Mouse (Mus musculus): Measurements from ENCODE around the gene Cenpt. TPM values are rescaled to one million over a fixed set of nuclear protein-coding genes. Genes with fewer than 3 reads are reported as not detected.
"Not testable (repeated sequence)": the region's sequence is repeated elsewhere in the genome, so short reads cannot be mapped to it uniquely, and the experiment has no call there.

Gene Cenpt
- total RNA-seq, 1 experiment from 2014 or later, result 16.9 TPM

DNA sequence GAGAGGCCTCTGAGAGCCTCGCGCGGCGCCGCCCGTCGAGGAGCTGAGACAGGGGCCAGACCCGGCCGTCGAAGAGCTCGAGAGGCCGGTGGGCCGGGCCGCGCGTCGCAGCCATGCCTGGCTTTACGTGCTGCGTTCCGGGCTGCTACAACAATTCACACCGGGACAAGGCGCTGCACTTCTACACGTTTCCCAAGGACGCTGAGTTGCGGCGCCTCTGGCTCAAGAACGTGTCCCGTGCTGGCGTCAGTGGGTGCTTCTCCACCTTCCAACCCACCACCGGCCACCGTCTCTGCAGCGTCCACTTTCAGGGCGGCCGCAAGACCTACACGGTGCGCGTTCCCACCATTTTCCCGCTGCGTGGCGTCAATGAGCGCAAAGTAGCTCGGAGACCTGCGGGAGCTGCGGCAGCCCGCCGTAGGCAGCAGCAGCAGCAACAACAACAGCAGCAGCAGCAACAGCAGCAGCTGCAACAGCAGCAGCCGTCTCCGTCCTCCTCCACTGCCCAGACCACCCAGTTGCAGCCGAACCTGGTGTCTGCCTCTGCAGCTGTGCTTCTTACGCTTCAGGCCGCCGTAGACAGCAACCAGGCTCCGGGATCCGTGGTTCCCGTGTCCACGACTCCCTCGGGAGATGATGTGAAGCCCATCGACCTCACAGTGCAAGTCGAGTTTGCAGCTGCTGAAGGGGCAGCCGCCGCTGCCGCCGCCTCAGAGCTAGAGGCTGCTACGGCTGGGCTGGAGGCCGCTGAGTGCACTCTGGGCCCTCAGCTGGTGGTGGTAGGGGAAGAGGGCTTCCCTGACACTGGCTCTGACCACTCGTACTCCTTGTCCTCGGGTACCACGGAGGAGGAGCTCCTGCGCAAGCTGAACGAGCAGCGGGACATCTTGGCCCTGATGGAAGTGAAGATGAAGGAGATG is 2.4 kb upstream of the Cenpt start:
- no peak for ATAC-seq (replicated peaks; ENCODE audit: low read depth, poor library complexity, severe bottlenecking)

DNA sequence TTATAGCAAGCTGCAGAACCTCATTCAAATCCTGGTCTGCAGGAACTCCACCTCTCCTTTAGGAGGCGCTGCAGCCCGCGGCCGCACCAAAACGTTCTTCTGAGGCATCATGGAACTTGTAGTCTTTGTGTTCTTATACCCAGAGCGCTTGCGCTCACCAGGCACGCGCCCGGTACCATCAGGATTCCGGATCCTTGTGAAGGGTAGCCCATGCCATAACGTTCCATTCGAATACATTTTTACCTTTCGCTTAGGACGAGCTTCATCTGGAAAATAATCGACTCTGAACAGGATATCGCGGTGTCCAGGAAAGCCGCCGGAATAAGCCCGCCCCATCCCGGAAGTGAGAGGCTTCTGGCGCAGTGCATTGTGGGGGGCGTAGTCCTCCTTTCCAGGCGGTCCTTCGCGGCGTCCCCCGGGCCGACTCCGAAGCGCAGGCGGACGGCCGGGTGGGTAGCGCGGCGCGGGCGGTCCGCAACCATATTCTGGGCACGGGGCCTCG is 1.7 kb upstream of the Cenpt start, which contains the start of gene Thap11:
TSS of gene Thap11 (plus strand) at position 418 of the 502 bp plus-strand sequence.
- ATAC-seq (replicated peaks; ENCODE audit: low read depth, poor library complexity, severe bottlenecking), result peak; percentile 64

DNA sequence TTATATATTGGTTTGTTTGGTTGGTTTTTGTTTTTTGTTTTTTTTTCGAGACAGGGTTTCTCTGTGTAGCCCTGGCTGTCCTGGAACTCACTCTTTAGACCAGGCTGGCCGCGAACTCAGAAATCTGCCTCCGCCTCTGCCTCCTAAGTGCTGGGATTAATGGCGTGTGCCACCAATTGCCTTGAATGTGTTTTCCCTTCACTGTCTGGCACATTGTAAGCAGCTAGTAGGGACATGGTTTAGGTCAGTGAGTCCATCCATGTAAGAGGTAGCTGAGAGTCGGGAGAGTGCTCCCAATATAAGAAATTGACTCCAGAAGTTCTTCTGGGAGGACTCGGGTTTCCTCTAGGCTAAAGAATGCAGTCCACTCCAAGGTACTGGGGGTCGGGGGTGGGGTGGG is 1.2 kb upstream of the Cenpt start:
- no peak for ATAC-seq (replicated peaks; ENCODE audit: low read depth, poor library complexity, severe bottlenecking)

DNA sequence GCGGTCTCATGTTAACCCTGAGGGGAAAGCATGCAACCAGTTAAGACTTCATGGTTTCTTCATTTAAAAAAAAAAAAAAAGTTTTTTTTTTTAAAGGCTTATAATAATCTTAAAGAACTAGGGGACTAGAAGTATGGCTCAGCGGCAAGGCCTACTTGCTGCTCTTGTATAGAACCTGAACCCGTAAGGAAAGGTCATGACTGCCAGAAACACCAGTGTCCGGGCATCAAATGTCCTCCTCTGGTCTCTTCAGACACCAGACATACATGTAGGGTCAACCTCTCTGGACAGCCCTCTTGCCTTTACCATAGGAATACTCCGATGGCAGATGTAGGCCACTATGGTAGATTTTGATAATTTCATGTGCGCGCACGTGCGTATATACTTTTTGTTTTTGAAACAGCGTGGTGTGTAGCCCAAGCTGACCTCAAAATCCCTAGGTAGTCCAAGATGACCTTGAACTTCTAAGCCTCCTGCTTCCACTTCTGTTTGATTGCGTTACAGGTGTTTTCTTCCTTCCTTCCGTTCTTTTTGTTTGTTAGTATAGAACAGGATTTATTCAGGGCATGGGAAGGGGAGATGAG is 840 bp downstream of the Cenpt start:
- no peak for ATAC-seq (replicated peaks; ENCODE audit: low read depth, poor library complexity, severe bottlenecking)

DNA sequence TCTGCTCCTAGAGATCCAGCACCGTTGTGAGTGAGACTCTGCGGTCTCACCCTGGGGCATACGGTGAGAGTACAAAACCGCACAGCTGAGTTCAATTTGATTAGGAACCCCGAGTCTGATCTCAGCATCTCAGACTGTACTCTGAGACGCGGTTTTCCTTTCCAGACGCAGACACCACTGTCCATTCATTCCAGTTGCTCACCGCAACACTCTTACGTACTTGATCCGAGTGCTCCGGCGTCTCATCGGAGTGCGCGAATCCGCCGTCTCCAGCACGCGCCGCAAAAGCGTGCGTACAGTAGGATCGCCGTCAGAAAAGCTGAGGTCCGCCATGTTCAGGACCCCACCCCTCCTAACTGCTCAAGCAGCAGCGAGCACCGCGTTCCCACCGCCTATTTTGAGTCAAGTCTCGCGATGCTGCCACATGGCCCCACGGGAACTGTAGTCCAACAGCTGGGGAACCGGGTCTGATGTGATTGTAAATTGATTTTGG is 1.4 kb downstream of the Cenpt start:
- peak; percentile 82 for ATAC-seq (replicated peaks; ENCODE audit: low read depth, poor library complexity, severe bottlenecking)

DNA sequence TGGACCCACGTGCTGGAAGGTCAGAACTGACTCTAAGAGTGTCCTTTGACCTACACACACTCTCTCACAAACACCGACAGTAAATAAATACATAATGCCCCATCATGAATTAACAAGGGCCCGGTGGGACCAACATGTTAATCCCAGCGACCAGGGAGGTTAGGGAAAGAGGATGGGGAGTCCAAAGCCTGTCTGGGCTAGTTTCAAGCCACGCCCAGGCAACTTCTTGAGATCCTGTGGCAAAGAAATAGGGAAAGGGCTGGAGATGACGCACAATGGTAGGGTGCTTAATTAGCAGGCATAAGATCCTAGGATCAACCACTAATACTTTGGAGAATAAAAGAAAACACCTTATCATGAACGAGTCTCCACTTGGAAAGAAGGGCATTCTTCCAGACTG is 2.5 kb downstream of the Cenpt start:
- no peak for ATAC-seq (replicated peaks; ENCODE audit: low read depth, poor library complexity, severe bottlenecking)

DNA sequence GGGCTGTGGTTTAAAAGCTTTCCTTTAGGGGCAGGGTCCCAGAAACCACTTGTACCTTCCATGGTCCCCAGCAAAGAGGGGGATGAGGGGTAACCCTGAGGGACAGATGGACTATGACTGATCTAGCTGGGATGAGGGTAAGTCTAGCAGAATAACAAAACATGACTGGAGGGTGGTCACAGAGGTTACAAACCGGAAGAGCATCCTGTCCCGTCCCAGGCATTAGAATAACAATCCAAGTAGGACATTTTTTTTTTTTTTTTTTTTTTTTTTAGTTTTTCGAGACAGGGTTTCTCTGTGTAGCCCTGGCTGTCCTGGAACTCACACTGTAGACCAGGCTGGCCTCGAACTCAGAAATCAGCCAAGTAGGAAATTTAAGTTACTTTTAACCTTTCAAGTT is 3.1 kb downstream of the Cenpt start:
- no peak for ATAC-seq (replicated peaks; ENCODE audit: low read depth, poor library complexity, severe bottlenecking)

DNA sequence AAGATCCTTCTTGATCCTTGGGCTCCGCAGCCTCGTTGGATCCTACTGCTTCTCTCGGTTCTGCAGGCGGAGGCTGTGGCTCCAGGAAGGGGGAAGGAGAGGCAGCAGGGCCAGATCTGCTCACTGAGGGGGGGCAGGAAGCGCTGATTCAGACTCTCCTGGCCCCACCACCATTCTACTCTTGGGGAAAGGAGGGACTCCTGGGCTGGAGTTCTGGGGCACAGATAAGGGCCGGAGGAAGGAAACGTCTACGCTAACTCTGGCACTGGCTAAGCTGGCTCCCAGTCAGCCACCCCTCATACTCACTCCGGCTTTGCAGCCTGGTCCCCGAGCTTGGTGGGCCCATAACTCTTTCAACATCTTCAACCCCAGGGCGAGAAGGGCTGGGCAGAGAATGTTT is 6.4 kb downstream of the Cenpt start:
- peak; percentile 65 for ATAC-seq (replicated peaks; ENCODE audit: low read depth, poor library complexity, severe bottlenecking)

DNA sequence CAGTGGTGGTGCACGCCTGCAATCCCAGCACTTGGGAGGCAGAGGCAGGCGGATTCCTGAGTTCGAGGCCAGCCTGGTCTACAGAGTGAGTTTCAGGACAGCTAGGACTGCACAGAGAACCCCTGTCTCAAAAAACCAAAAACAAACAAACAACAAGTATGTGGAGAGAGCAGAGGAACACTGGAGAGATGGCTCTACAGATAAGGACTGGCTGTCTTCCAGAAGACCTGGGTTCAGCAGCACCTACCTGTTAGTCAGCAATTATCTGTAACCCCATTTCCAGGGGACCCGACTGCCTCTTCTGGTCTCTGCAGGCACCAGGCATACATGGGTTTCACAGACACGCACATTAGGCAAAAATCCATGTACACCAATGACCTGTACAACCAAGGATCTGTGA is 13.9 kb downstream of the Cenpt start:
- ATAC-seq (replicated peaks; ENCODE audit: low read depth, poor library complexity, severe bottlenecking), result no peak

DNA sequence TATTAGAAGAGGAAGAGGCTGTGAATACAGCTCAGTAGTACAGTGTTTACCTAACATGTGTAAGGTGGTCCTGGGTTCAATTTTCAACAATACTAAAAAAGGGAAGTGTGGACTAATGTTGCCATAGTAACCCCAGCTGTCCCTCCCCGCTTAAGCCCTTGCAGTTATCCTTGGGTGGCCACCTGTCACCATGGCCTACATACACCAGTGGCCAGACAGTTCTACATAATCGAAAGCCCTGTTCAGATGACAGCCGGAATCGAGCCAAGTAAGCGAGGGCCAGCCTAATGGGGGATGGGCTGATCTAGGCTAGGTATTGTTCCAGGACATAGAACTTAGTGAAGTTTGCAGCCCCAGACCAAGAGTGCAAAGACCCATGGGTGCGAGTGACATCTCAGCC is 16.1 kb downstream of the Cenpt start:
- ATAC-seq (replicated peaks; ENCODE audit: low read depth, poor library complexity, severe bottlenecking), result no peak

DNA sequence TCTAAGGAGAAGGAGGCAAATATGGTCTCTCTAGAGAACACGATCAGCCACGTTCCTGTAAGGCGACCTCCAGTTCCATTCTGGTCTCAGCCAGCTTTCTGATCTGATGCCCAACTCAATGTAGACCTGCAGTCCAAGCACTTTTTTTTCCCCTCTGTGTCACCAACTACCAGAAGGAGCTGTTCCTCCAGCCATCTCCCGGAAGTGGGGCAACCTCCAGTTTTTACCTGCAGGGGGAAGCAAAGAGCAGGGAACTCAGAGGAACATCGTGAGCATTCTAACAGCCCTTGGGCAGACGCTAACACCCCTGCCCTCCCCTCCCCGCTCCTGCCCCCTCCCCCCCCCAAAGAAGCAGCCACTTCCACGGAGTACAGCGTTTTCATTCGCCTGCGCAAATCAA is 17.8 kb downstream of the Cenpt start:
- ATAC-seq (replicated peaks; ENCODE audit: low read depth, poor library complexity, severe bottlenecking), result peak; percentile 96

DNA sequence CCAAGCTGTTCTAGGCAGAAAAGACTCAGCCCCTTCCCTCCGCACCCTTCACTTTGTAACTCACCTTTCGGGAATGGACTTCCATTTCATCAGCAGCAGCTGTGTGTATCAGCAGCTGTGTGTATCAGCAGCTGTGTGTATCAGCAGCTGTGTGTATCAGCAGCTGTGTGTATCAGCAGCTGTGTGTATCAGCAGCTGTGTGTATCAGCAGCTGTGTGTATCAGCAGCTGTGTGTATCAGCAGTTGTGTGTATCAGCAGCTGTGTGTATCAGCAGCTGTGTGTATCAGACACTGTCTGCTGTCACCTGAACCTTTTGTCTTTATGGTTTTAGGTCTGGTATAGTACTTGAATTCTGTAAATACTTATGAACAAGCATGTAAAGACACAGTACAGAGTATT is 19.3 kb downstream of the Cenpt start:
- not testable (repeated sequence) for ATAC-seq (replicated peaks; ENCODE audit: low read depth, poor library complexity, severe bottlenecking)

DNA sequence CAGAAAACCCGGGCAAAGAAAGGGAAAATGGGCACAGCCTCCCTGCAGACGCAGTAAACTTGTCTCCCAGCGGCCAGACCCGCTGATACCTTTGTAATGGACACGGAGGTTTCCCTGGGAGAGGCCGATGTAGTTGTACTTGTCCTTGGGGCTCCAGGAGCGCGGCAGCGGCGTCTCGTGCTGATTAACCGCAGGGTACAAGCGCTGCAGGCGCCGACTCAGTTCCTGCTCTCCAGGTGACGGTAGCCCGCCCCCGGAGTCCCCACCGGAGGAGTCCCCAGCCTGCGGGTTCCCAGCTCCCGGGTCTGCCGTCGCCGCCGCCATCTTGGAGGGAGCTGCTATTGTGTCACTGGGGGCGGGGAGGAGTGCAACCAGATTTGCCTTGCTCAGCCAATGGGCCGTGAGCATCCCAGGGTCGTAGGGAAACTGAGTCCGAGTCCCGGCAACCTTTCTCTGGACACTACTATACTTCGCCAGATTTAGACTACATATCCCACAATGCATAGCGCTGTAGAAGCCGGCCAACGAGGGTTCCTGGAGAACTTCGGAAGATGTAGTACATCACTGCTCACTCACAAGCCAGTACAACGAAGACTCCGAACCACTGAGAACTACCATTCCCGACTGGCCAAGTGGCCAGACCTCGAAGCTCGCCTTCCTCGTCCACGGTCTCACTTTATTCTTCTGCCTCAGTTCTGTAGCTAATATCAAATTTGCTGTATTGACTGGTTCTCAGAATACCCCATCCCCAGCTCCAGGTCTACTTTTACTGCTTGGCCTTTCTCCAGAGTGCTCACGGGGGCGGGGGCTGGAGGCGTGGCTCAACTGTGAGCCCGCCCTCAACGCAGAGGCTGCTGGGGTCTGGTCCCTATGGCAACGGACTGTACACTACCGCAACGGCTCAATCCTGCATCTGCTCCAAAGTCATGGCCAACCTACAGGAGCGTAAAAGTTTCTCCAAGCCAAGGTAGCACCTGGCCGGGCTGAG is 25.9 kb downstream of the Cenpt start, which contains the start of the genes Ranbp10 and Tsnaxip1:
TSS of gene Ranbp10 (minus strand) at position 490 of the 988 bp plus-strand sequence.
TSS of gene Tsnaxip1 (plus strand) at position 871 of the 988 bp plus-strand sequence.
- peak; percentile 93 for ATAC-seq (replicated peaks; ENCODE audit: low read depth, poor library complexity, severe bottlenecking)

DNA sequence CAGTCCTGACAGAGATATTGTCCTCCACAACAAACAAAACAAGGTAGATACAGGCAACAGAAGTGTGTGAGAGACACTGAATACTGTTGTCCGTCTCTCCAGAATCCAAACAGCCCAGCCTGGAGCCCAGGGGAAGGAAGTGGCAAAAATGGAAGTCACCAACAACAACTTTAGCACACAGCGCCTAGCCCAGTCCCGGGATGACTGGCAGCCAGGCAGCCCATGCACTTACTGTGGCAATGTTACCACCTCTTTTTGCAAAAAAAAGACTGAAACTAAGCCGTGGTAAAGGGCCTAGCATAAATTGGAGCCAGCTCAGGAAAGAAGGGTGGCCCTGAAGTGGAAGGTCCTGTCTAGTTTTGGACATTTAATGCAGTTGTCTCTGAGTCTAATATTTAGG is 26.7 kb downstream of the Cenpt start:
- no peak for ATAC-seq (replicated peaks; ENCODE audit: low read depth, poor library complexity, severe bottlenecking)

DNA sequence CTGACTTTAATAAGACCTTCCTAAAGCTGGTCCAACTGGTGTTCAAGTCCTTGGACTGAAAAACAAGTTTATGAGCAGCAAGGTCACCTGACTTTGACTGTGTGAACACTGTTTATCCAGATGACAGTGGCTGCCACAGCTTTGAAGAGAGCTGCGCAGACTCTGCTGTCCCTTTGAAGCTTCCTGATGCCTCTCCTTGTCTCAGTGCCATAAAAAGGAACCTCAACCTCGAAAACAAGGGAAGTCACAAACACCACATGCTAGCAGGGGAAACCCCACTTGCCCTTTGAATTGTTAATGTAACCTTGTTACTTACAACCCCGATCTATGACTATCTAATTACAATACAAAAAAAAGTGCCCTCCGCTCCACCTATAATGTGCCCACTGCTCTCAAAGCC is 27.6 kb downstream of the Cenpt start:
- ATAC-seq (replicated peaks; ENCODE audit: low read depth, poor library complexity, severe bottlenecking), result no peak

DNA sequence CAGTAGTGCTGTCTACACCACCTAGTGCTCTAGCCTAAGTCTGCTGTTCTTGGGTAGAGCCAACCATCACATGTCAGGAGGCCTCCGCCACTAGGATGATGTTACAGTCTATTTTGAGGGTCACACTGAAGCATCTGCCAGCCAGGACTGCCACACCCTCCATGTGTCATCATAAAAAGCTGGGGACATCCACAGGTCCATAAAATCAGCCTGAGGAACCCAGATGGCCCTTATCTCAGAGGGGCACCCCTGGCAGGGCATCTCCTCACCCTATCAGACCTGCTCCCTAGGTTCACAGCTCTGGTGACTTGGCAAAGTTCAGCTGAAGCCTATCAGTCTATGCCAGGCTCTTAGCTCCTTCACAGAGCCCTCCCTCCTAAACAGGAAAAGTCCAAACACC is 32.2 kb downstream of the Cenpt start:
- ATAC-seq (replicated peaks; ENCODE audit: low read depth, poor library complexity, severe bottlenecking), result peak; percentile 96

DNA sequence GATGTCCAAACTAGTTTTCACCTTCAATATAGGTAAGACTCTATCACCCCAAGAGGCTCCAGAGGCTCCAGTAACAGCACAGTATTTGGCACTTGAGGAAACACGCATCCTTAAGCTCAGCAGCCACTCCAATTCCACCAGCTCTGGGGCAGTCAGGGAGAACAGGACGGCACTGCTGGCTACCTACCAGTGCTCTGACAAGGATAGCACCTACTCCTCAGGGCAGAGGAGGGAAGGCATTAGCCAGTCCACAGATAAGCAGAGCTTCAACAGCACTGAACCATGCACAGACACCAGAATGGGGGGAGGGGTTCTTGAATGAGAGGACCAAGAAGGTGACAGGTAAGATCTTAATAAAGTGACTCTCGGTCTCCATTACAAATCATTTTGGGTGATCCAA is 33.4 kb downstream of the Cenpt start:
- no peak for ATAC-seq (replicated peaks; ENCODE audit: low read depth, poor library complexity, severe bottlenecking)

DNA sequence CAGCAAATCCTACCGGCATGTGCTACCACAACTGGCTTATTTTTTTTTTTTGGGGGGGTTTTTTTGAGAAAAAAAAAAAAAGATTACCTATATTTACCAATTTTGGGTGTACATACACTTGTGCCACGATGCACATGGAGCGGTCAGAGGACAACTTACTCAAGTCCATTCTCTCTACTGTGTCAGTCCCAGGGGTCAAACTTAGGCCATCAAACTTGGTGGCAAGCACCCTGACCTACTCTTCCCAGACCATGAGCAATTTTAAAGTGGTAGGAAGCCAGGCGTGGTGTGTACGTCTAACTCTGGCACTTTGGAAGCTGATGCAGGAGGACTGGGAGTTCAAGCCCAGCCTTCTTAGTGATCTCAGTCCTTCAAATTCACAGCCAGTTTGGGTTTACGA is 39.8 kb downstream of the Cenpt start:
- ATAC-seq (replicated peaks; ENCODE audit: low read depth, poor library complexity, severe bottlenecking), result no peak

DNA sequence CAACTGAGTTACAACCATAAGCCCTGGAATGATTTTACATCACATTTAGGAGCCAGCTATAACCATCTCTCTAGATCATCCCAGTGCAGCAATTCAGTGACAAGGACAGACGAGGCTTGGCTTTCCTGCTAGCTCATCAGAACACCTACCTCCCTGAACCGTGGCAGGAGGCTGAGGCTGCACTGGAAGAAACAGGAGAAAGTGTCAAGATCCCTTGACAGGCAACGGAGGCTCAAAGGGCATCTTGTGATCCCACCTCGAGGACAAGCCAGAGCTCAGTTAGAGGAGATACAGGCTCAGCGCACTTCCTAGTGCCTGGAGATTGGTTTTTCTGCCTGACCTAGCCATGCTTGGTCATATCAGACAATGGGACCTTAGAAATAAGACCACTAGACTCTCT is 40.6 kb downstream of the Cenpt start:
- no peak for ATAC-seq (replicated peaks; ENCODE audit: low read depth, poor library complexity, severe bottlenecking)

DNA sequence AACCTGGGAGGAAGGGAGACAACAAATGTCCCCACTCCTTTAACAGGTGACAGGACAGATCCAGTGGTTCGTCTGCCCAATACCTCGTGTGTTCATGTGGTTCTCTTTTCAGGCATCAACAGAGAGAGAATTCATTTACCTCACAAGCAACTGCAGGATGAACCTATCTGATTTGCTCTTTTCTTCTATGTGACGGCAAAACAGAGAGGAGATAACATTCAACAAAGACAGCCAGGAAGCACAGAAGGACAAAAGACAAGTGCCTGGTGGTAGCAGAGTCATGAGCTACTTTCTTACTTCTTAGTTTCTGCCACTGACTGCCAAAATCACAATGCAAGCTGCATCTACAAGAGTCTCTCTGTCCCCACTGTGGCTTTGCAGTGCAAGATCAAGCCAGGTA is 41.5 kb downstream of the Cenpt start:
- ATAC-seq (replicated peaks; ENCODE audit: low read depth, poor library complexity, severe bottlenecking), result no peak

Data from common myeloid progenitor, adult 5-6 weeks (primary cell).